Mouse (Mus musculus) ES-E14 (cell line): Measurements from ENCODE around the gene Plekho2. TPM values are rescaled to one million over a fixed set of nuclear protein-coding genes. Genes with fewer than 3 reads are reported as not detected.

Source experiments
- DNase-seq: peaks from one replicate; pipeline ENCODE4 v3.0.0-alpha.2; 2013; ENCODE audit warnings: low read depth, low spot score
- H3K27ac ChIP-seq: 2 replicates; pipeline ENCODE4 v1.5.1; 2012; ENCODE audit warnings: low read depth, mild to moderate bottlenecking, low read length, moderate library complexity, mixed read lengths; ENCODE audit not compliant: poor library complexity, insufficient read depth, severe bottlenecking
- H3K36me3 ChIP-seq: 2 replicates; pipeline ENCODE4 v1.6.1; 2012; ENCODE audit warnings: mild to moderate bottlenecking, low read length, moderate library complexity, mixed read lengths; ENCODE audit not compliant: control insufficient read depth, poor library complexity, insufficient read depth, severe bottlenecking
- H3K4me1 ChIP-seq, 2 experiments: fragments of 150-350 bp in 1 of 2; sonication (generic) in 1 of 2; 2 replicates each; pipeline ENCODE4 v1.6.1; 2012; ENCODE audit warnings: low read length in 2 of 2, mild to moderate bottlenecking in 1 of 2, mixed read lengths in 1 of 2; ENCODE audit not compliant: control insufficient read depth in 2 of 2, insufficient read depth in 2 of 2, poor library complexity in 1 of 2
- H3K4me3 ChIP-seq, 2 experiments: fragments of 150-350 bp in 1 of 2; sonication (generic) in 1 of 2; 2 replicates each; pipeline ENCODE4 v1.5.1; 2012; ENCODE audit warnings: low read length in 2 of 2, low read depth in 1 of 2, mild to moderate bottlenecking in 1 of 2, mixed read lengths in 1 of 2; ENCODE audit not compliant: insufficient read depth in 1 of 2, poor library complexity in 1 of 2, severe bottlenecking in 1 of 2
- H3K9ac ChIP-seq: 2 replicates; pipeline ENCODE4 v1.6.1; 2012; ENCODE audit warnings: low read depth, mild to moderate bottlenecking, low read length, mixed read lengths; ENCODE audit not compliant: poor library complexity, insufficient read depth, severe bottlenecking
- H3K9me3 ChIP-seq: fragments of 150-350 bp; sonication (generic); 2 replicates; pipeline ENCODE4 v1.6.1; 2012; ENCODE audit warnings: low read depth, mild to moderate bottlenecking, low read length; ENCODE audit not compliant: control insufficient read depth, insufficient read depth
- CHD2 ChIP-seq: IDR thresholded peaks from 2 replicates; pipeline ENCODE4 v1.6.1; 2014; ENCODE audit warnings: mild to moderate bottlenecking, low read depth, low read length, inconsistent platforms
- HCFC1 ChIP-seq: IDR thresholded peaks from 2 replicates; pipeline ENCODE4 v1.6.1; 2012; ENCODE audit warnings: low read length, inconsistent platforms, borderline replicate concordance; ENCODE audit not compliant: insufficient read depth
- MAFK ChIP-seq: IDR thresholded peaks from 2 replicates; pipeline ENCODE4 v1.6.1; 2014; ENCODE audit warnings: mild to moderate bottlenecking, low read depth, low read length, inconsistent platforms; ENCODE audit not compliant: insufficient read depth
- ZC3H11A ChIP-seq: IDR thresholded peaks from 2 replicates; pipeline ENCODE4 v1.6.1; 2012; ENCODE audit warnings: low read depth, mild to moderate bottlenecking, inconsistent platforms, low read length, borderline replicate concordance
- ZNF384 ChIP-seq: IDR thresholded peaks from 2 replicates; pipeline ENCODE4 v1.6.1; 2012; ENCODE audit warnings: low read depth, low read length, inconsistent platforms
- in situ Hi-C, 2 experiments: fragments of 600-800 bp; cut with MboI; formaldehyde crosslinking; loops; one replicate each; pipeline ENCODE4 v1.15.1; 2025; ENCODE audit warnings: low sequenced_read_pairs in 2 of 2, inconsistent platforms in 1 of 2; ENCODE audit not compliant: unreplicated experiment in 2 of 2
- total RNA-seq: library from RNA; depleted of rRNA; stranded (reverse); fragments of 300-350 nt; gene quantifications from 2 replicates; pipeline ENCODE4 v1.2.3, GENCODE M21; 2012

Plekho2 gene
- total RNA-seq, 1 experiment: 5.4 TPM

GRCm38 (mm10) chr9:65568787-65569186, 11.1 kb downstream of the Plekho2 start:
- Histone ChIP-seq H3K27ac (no peak overlapping the region), H3K36me3 (no peaks in the 10 kb centered on the region)
- in situ Hi-C loops: no loop called here

GRCm38 (mm10) chr9:65564698-65565097, 15.1 kb downstream of the Plekho2 start:
- DNase-seq: no peak
- H3K4me1 ChIP-seq: peaks cover 0 to 2% of the 10 kb centered on the region in 2 experiments; a peak in 1 of 4 replicates
- no peaks in the 10 kb centered on the region for H3K36me3 ChIP-seq
- TF ChIP-seq CHD2 (no peak), HCFC1 (no peak), MAFK (no peak)
- no peak overlapping the region for H3K4me3 ChIP-seq
- in situ Hi-C loops: no loop called here
- no peak overlapping the region for H3K27ac ChIP-seq
- H3K9ac ChIP-seq: no peak overlapping the region
- H3K9me3 ChIP-seq: no peaks in the 10 kb centered on the region

More at GRCm38 (mm10) chr9:65568787-65569186, 11.1 kb downstream of the Plekho2 start:
- no peaks in the 10 kb centered on the region for H3K9me3 ChIP-seq
- H3K4me1 ChIP-seq: no peaks in the 10 kb centered on the region
- H3K4me3 ChIP-seq: no peak overlapping the region
- no peak for DNase-seq
- no peak overlapping the region for H3K9ac ChIP-seq
- TF ChIP-seq ZNF384 (no peak), ZC3H11A (no peak), HCFC1 (no peak), MAFK (no peak), CHD2 (no peak)

GRCm38 (mm10) chr9:65563073-65563472, 16.8 kb downstream of the Plekho2 start:
- TF ChIP-seq CHD2 (no peak), MAFK (no peak), HCFC1 (no peak), ZC3H11A (no peak), ZNF384 (no peak)
- Histone ChIP-seq H3K36me3 (no peaks in the 10 kb centered on the region), H3K9me3 (no peaks in the 10 kb centered on the region), H3K4me3 (no peak overlapping the region), H3K9ac (no peak overlapping the region), H3K27ac (no peak overlapping the region), H3K4me1 (peaks cover 2% of the 10 kb centered on the region in 2 experiments; a peak in 1 of 4 replicates)
- DNase-seq: no peak
- in situ Hi-C loops: no loop called here

- Histone ChIP-seq H3K4me3 (no peak overlapping the region), H3K9ac (no peak overlapping the region), H3K27ac (no peak overlapping the region), H3K9me3 (no peaks in the 10 kb centered on the region), H3K4me1 (peaks cover 2% of the 10 kb centered on the region in 2 experiments; a peak in 1 of 4 replicates), H3K36me3 (no peaks in the 10 kb centered on the region)
- in situ Hi-C loops: no loop called here
- no peak for DNase-seq
- TF ChIP-seq CHD2: no peak
- no peak for TF ChIP-seq HCFC1
These were observed 17.7 kb downstream of the Plekho2 start for GRCm38 (mm10) chr9:65562081-65562506.

- in situ Hi-C loops: no loop called here
- no peak for TF ChIP-seq MAFK
- no peak for TF ChIP-seq ZNF384
- TF ChIP-seq HCFC1: no peak
- no peak for TF ChIP-seq CHD2
- no peak for TF ChIP-seq ZC3H11A
- no peaks in the 10 kb centered on the region for H3K36me3 ChIP-seq
These were observed 18.8 kb downstream of the Plekho2 start for GRCm38 (mm10) chr9:65561016-65561415.

More at GRCm38 (mm10) chr9:65561016-65561415, 18.8 kb downstream of the Plekho2 start:
- Histone ChIP-seq H3K4me3 (no peak overlapping the region), H3K9me3 (no peaks in the 10 kb centered on the region), H3K4me1 (peaks cover 2% of the 10 kb centered on the region in 2 experiments; a peak in 1 of 4 replicates), H3K9ac (no peak overlapping the region), H3K27ac (no peak overlapping the region)
- no peak for DNase-seq
